Comparison of ENCODE assay signal across 17 mouse cellular contexts in genomic region chr7:125999921-126000320, GRCm38 (mm10).
A peak's percentile ranks its signal among the peaks of the same experiment; 100 is the strongest.
DNase-seq lines count a peak whose midpoint lies in the region.
"Had no signal": no experiment of that assay in that cellular context is flagged by ENCODE, and none has a peak within 500 bp of the region (broad histone marks: within the 10 kb centered on the region; RNA-seq: fewer than 3 reads in every experiment).

No protein-coding gene starts in this region.

- peak; percentile 48 to 73 for DNase-seq in frontal cortex, adult 2 months (ENCODE audit: extremely low spot score in 1 of 2, low spot score in 1 of 2)
- no peak for DNase-seq in frontal cortex, postnatal 10 days (ENCODE audit: low spot score in 2 of 2)
- peak; percentile 59 to 75 for DNase-seq in left cerebral cortex, adult 18-20 months (ENCODE audit: low spot score in 2 of 2)
- no peak for DNase-seq in left cerebral cortex, postnatal 10 days (ENCODE audit: extremely low spot score in 1 of 2, low spot score in 2 of 2)
- peak; percentile 48 to 58 for DNase-seq in left cerebral cortex, postnatal 14 days (ENCODE audit: low spot score in 2 of 2)
- peak; percentile 73 for DNase-seq in telencephalon, adult 2 months (ENCODE audit: low read depth, low spot score)
- DNase-seq in c-Kit-positive CD71-positive TER-119-positive erythroid progenitor cells, embryonic 14.5 days (ENCODE audit: low spot score), result no peak
- no peak for DNase-seq in retina, postnatal 1 day
- DNase-seq: adrenal gland, postnatal 10 days; cerebellum, adult 9-11 months; heart, postnatal 4 days; kidney, adult 2 months; kidney, postnatal 10 days; lung, adult 18-20 months; lung, postnatal 10 days; thymus, adult 2 months; thymus, postnatal 4 days had no signal

- intact Hi-C loops in left cerebral cortex, postnatal 10 days (cut with DNase I), result no loop called here
- intact Hi-C loops in left cerebral cortex, postnatal 14 days (cut with DNase I), result no loop called here

Comparison
In these comparisons a context has a peak if more than half of its experiments do, and no peak if none do; other contexts are left out.
1. DNase-seq: peak in frontal cortex, adult 2 months (2 of 2), left cerebral cortex, adult 18-20 months (2 of 2), left cerebral cortex, postnatal 14 days (2 of 2) and telencephalon, adult 2 months (single experiment); none in frontal cortex, postnatal 10 days (0 of 2), left cerebral cortex, postnatal 10 days (0 of 2), c-Kit-positive CD71-positive TER-119-positive erythroid progenitor cells, embryonic 14.5 days (single experiment) and retina, postnatal 1 day (single experiment).